ENCODE assay signal across 10 mouse cellular contexts in the genomic region with DNA sequence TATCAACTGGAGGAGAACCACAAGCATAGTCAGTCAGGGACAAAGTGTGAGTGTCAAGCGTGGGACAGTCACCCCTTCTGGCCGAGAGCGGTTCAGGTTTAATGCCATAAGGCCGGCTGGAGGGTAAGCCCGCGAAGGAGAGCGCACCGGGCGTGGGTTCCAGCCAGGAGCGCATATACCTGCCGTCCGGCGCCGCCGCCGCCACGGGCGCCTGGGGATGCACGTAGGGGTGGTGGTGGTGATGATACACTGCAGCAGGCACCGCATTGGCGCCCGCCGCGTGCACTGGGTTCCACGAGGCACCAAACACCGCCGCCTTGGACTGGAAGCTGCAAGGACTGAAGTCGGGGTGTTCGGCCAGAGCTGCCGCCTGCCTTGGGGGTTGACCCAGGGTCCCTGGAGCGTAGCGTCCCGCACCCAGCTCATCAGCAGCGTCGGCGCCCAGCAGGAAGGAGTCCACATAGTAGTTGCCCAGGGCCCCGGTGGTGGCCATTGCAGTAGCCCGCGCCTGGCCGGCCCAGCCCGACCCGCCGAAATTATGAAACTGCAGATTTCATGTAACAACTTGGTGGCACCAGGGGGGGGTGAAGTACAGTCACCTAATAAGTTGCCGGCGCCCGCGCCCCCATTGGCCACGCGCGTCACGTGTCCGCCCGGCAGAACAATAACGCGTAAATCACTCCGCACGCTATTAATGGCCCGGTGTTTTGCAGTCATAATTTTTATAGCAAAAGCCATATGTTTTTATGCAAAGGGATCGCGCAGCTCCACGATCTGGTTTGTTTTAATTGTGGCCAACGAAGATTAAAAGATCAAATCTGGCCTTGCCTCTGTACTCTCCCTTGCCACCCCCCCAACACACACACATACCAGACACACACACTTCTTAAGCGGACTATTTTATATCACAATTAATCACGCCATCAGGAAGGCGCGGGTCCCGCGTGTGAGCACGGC. TPM values are rescaled to one million over a fixed set of nuclear protein-coding genes. Genes with fewer than 3 reads are reported as not detected.
DNase-seq lines count a peak whose midpoint lies in the region; ATAC-seq and TF ChIP-seq lines count a peak whose summit lies in the region.
"Had no signal": no experiment of that assay in that cellular context is flagged by ENCODE, and none has a peak within 500 bp of the region (broad histone marks: within the 10 kb centered on the region; RNA-seq: fewer than 3 reads in every experiment).

No protein-coding gene starts in this region.

- no peaks in the 10 kb centered on the region for H3K36me3 ChIP-seq in E14TG2a.4 (ENCODE audit: insufficient read depth, low read length)
- H3K36me3 ChIP-seq in intestine, embryonic 16.5 days (ENCODE audit: control insufficient read depth, insufficient read depth, low read length) = no peaks in the 10 kb centered on the region
- H3K36me3 ChIP-seq in liver, postnatal 0 days (replicated peaks; ENCODE audit: insufficient read depth, low read length) = no peaks in the 10 kb centered on the region

- no peak for ATAC-seq in intestine, embryonic 16.5 days
- ATAC-seq in liver, postnatal 0 days = no peak
- no peak for ATAC-seq in frontal cortex, adult (ENCODE audit: low TSS enrichment)

- H3K9ac ChIP-seq in intestine, embryonic 16.5 days (ENCODE audit: low read depth, low read length) = peak overlapping the region; percentile 55
- no peak overlapping the region for H3K9ac ChIP-seq in liver, postnatal 0 days (replicated peaks)

- TF ChIP-seq EP300 in liver, postnatal 0 days (IDR thresholded peaks at IDR 0.05; ENCODE audit: low read depth) = no peak

- no peak overlapping the region for H3K27ac ChIP-seq in intestine, embryonic 16.5 days (ENCODE audit: low read length)
- H3K27ac ChIP-seq in liver, postnatal 0 days (ENCODE audit: low read depth) = no peak overlapping the region
- H3K27ac ChIP-seq: heart, adult 2 months had no signal

- H3K27me3 ChIP-seq in E14TG2a.4 (ENCODE audit: insufficient read depth, low read length) = peaks cover 98% of the 10 kb centered on the region
- peaks cover 82% of the 10 kb centered on the region for H3K27me3 ChIP-seq in intestine, embryonic 16.5 days (replicated peaks; ENCODE audit: control insufficient read depth, insufficient read depth, low read length)
- H3K27me3 ChIP-seq in liver, postnatal 0 days (ENCODE audit: insufficient read depth, low read length) = peaks cover 99% of the 10 kb centered on the region
- H3K27me3 ChIP-seq: CH12.LX had no signal

- 2% methylated on average over 69 of the region's 69 CpGs for WGBS in intestine, embryonic 16.5 days
- 2% methylated on average over 68 of the region's 69 CpGs for WGBS in liver, postnatal 0 days (ENCODE audit: insufficient replicate concordance)

- H3K9me3 ChIP-seq in E14TG2a.4 (ENCODE audit: low read length) = no peaks in the 10 kb centered on the region
- H3K9me3 ChIP-seq in intestine, embryonic 16.5 days (ENCODE audit: control insufficient read depth, low read length) = no peaks in the 10 kb centered on the region
- H3K9me3 ChIP-seq in liver, postnatal 0 days (ENCODE audit: low read length) = no peaks in the 10 kb centered on the region

- peak overlapping the region; percentile 71 for H3K4me3 ChIP-seq in E14TG2a.4 (replicated peaks; ENCODE audit: low read length)
- H3K4me3 ChIP-seq in intestine, embryonic 16.5 days (ENCODE audit: low read length) = peak overlapping the region; percentile 38
- peak overlapping the region; percentile 13; the same call in 1 of the 2 replicates for H3K4me3 ChIP-seq in liver, postnatal 0 days (ENCODE audit: low read depth, low read length)
- H3K4me3 ChIP-seq: heart, adult 2 months had no signal

- H3K4me2 ChIP-seq in intestine, embryonic 16.5 days (ENCODE audit: low read depth, low read length) = peak overlapping the region; percentile 40
- H3K4me2 ChIP-seq in liver, postnatal 0 days (ENCODE audit: low read depth, low read length) = peak overlapping the region; percentile 38

- H3K4me1 ChIP-seq in E14TG2a.4 (replicated peaks; ENCODE audit: low read depth, low read length) = peaks cover 60% of the 10 kb centered on the region
- H3K4me1 ChIP-seq in intestine, embryonic 16.5 days (ENCODE audit: control insufficient read depth, insufficient read depth, low read length) = peaks cover 6% of the 10 kb centered on the region; the same call in 1 of the 2 replicates
- H3K4me1 ChIP-seq in liver, postnatal 0 days (ENCODE audit: insufficient read depth) = peaks cover 9% of the 10 kb centered on the region

- DNase-seq in embryo, embryonic 10 days (ENCODE audit: low spot score) = peak; percentile 72
- no peak for DNase-seq in embryo, embryonic 9.5 days (ENCODE audit: extremely low spot score)
- no peak for DNase-seq in liver, postnatal 0 days
- no peak for DNase-seq in cerebellum, postnatal 25 days
- DNase-seq in right cerebral cortex, postnatal 14 days = no peak

- TF ChIP-seq CTCF in E14TG2a.4 (conservative IDR thresholded peaks at IDR 0.05; ENCODE audit: low read length) = no peak
- TF ChIP-seq CTCF in liver, postnatal 0 days (IDR thresholded peaks at IDR 0.05; ENCODE audit: low read depth) = no peak

RNA-seq across cellular contexts. Expression of gene Hoxa7, which starts 4.2 kb away (rescaled TPM):
- polyA plus RNA-seq in intestine, embryonic 16.5 days (2015; fragmentation: Nextera tagmentation; extraction: Ambion mirVana) = 6.0 and 8.2 TPM in 2 replicates
- 0.39 and 0.50 TPM in 2 replicates for polyA plus RNA-seq in liver, postnatal 0 days (2015; fragmentation: Nextera tagmentation; extraction: Ambion mirVana)

RNA-seq across cellular contexts. Expression of gene Hoxa9, which starts 5.0 kb away (rescaled TPM):
- polyA plus RNA-seq in intestine, embryonic 16.5 days (2015; fragmentation: Nextera tagmentation; extraction: Ambion mirVana) = 3.0 and 3.2 TPM in 2 replicates
- 0.11 and 0.26 TPM in 2 replicates for polyA plus RNA-seq in liver, postnatal 0 days (2015; fragmentation: Nextera tagmentation; extraction: Ambion mirVana)

RNA-seq across cellular contexts. Expression of gene Gm28308, which starts 12.8 kb away (rescaled TPM):
- not detected in 2 replicates for polyA plus RNA-seq in intestine, embryonic 16.5 days (2015; fragmentation: Nextera tagmentation; extraction: Ambion mirVana)
- polyA plus RNA-seq in liver, postnatal 0 days (2015; fragmentation: Nextera tagmentation; extraction: Ambion mirVana) = not detected in 2 replicates
- polyA plus RNA-seq: heart, adult 2 months had no signal

RNA-seq across cellular contexts. Expression of gene Hoxa3, which starts 12.8 kb away (rescaled TPM):
- 5.2 and 5.9 TPM in 2 replicates for polyA plus RNA-seq in intestine, embryonic 16.5 days (2015; fragmentation: Nextera tagmentation; extraction: Ambion mirVana)
- polyA plus RNA-seq in liver, postnatal 0 days (2015; fragmentation: Nextera tagmentation; extraction: Ambion mirVana) = 0.16 and 0.17 TPM in 2 replicates

RNA-seq across cellular contexts. Expression of gene Hoxa10, which starts 14.8 kb away (rescaled TPM):
- polyA plus RNA-seq in intestine, embryonic 16.5 days (2015; fragmentation: Nextera tagmentation; extraction: Ambion mirVana) = 8.6 and 10.0 TPM in 2 replicates
- not detected in 2 replicates for polyA plus RNA-seq in liver, postnatal 0 days (2015; fragmentation: Nextera tagmentation; extraction: Ambion mirVana)
- polyA plus RNA-seq: heart, adult 2 months had no signal

Comparison
In these comparisons a context has a peak if more than half of its experiments do, and no peak if none do; other contexts are left out.
1. H3K4me3 ChIP-seq: peak in every context shown above with its lines; median percentile 71 in E14TG2a.4; 38 in intestine, embryonic 16.5 days; 13 in liver, postnatal 0 days.